Mouse (Mus musculus) cerebellum, adult (tissue): Measurements from ENCODE around the gene Rtp3.

ENCODE experiments used
- ATAC-seq: cut with Nextera tagmentation; 2 replicates; pipeline ENCODE4 v1.9.2; 2017; ENCODE audit warnings: mild to moderate bottlenecking, moderate library complexity, mixed read lengths; ENCODE audit not compliant: insufficient number of reproducible peaks, low FRiP score, low TSS enrichment

Gene Rtp3

DNA sequence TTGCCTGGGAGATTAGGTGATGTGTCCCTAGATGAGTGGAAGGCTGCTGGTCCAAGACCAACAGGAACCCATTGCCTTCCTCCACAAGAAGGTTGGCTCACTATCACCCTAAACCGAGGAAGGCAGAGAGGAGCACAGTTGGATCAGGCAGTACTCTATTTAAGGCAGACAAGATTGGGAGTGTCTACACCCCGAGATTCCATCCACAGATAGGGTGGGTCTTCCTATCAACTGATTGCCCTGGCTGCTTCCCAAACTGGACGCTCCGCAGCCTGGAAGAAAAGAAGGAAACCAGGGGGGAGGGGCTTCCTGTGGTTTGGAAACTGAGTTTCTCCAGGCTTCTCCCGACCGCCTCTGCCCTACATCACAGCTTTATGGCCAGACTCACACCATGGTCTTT, at the start of gene Rtp3:
Gene Rtp3, minus strand, starts transcription at position 380 of the 400 bp plus-strand sequence.
- no peak for ATAC-seq

DNA sequence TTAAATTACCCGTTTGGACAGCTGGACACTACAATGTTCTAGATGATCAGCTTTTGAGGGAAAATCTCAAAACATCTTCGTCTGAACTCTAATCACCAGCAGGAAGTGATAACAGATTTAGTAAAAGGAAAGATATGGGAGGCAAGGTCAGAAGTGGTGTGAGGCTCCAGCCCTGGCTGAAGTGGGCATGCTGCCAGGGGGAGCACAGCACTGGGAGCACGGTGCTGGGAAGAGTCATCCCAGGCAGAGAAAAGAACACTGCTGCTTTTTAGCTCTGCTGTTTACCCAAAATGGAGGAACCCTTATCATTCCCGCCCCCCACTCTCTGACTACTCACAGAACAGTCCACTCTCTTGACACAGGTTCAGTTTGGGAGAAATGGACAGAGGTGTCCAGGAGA, 49.6 kb upstream of the Rtp3 start:
- no peak for ATAC-seq

DNA sequence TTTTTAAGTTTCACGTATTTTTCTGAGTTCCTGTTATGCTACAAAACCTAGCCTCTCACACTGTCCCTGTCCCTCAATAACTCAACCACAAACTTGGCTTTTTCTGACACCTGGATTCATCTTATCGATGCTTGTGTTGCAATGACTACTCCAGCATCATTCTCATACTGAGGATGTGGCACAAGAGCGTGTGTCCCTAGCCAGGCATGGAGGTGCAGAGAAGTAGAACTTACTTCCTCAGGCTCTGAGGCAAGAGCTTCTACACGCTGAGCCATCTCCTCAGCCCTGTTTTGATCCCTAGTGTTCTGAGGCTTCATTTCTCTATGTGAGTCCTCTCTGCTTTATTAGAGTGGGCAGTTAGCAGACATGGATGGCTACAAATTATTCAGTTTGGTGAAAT, 43.3 kb upstream of the Rtp3 start:
- no peak for ATAC-seq

DNA sequence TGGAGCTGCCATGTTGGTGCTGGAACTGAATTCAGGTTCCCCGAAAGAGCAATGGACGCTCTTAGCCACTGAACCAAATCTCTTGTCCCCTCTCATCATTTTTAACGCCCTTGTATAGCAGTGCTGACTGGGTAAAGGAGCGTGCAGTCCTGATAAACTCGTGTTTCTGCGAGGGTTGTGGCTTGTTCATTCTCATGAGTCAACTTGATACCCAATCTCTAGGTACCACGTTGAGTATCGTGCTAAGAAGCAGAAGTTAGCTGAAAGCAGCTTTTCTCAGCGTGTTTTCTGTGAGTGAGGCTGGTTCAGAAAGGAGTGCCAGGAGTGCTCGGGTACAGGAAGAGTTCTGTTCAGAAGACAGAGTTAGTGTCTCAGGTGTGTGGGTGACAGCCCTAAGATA, 36.4 kb upstream of the Rtp3 start:
- no peak for ATAC-seq

DNA sequence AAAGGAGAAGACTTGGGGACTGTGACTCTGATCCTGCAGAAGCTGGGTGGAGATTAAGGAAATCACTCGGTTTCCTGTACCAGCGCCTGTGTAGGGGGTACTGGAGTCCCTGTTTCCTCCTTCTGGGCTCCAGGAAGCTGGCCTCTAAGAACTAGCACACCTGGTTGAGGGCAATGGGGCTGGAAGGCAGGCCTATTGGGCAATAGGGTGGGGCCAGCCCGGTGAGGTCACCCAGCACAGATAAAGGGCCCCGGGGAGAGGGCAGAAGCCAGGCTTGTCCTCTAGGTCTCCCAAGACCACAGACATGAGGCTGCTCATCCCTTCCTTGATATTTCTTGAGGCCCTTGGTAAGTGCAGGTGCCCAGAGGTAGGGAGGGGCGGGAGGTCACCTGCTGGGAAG, 28.6 kb upstream of the Rtp3 start, which contains the start of gene Ltf:
Gene Ltf, plus strand, starts transcription at position 250 of the 400 bp plus-strand sequence.
- ATAC-seq, result no peak

DNA sequence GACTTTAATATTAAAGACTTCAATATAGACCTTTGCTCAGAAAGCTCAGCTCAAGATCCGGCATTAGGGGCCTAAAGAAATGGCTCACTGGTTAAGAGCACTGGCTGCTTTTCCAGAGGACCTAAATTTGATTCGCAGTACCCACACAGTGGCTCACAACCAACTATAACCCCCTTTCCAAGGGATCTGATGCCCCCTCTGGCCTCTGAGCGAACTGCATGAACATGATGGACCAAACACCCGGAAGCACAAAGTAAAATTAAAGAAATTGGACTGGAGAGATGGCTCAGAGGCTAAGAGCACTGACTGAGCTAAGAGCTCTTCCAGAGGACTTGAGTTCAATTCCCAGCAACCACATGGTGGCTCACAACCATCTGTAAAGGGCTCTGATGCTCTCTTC, 25.3 kb upstream of the Rtp3 start:
- ATAC-seq, result no peak

DNA sequence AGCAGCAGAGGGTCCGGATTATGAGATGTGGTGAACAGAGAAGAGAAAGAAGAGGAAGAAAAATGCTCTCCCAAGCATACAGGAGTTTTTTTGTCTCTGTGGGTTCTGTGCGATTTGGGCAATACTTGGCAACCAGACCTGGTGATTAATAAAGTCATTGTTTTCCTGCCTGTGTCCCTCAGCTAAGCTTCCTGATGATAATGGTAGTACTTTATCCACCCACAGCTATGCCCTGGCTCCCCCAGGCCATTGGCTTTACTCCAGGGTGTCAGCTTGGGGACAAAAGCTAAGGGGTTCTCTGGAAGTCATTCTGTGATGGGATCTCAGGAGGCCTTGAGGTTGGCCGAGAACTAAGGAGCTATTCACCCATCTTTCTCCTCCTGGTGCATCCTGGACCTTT, 21.7 kb upstream of the Rtp3 start:
- no peak for ATAC-seq

DNA sequence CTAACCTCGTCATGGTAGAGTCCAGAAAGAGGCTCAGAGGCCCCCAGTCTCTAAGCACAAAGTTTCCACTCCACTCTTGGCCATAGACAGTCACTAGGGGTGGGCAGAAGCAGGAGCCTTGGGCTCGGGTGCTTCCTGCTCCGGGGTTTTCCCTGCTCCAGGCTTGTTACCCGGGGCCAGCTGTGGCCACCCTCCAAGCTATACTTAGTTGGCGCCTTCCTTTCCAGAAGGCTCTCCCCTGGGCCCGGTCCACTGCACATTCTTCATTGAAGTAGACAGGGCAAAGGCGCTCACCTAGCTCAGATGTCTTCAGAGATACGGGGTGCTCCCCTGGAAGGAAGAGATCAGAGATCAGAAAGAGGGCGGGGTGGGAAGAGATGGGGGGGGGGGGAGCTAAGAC, 21.2 kb upstream of the Rtp3 start:
- no peak for ATAC-seq

DNA sequence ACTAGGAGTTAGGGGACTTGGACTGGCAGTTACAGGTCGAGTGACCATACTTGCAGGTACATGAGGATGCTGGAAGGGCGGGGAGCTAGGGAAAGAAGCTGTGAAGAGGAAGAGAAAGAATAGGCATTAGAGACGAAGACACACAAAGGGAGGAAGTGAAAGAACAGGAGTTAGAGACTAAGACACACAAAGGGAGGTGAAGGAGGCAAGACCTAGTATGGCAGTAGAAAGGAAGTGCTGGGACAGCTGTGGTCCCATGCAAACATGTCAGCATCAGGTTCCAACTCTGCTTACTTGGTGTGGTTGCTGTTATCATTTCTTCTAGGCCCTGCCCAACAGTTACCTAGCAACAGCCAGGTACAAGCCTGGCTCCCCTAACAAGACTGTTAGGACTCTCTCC, 19.4 kb upstream of the Rtp3 start:
- ATAC-seq, result no peak

DNA sequence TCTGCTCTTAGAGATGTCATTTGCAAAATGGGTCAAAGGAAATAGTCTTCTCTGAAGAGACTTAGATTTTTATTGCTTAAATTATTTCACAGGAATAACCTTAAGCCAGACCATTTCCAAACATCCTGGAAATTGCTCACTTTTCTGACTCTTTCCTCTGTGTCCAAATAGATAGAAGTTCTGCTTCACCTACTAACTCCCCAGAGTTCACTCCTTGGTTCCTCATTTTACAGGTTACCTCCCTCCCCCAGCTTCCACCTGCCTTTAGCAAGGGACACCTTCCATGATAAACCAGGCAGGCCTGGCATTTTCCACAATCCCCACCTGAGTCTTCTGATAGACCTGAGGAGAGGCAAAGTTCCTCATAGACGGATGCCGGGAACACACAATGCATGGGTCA, 16.2 kb upstream of the Rtp3 start:
- no peak for ATAC-seq

DNA sequence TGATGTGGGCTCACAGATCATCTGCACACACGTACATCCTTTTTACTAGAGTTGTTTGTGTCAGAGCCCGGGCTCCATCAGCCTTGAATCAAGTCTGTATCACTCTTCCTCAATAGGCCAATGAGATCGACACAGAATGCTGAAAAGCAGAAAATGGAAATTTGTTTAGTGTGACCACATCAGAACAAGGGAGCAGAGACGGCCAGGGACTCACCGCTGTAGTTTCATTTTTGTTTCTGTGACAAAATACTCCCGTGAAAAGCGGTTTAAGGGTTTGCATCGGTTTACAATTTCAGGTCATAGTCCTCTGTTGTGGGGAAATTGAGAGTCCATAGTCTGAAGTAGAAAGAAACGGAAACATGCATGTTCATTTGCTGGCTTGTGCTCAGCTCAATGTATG, 12.9 kb upstream of the Rtp3 start:
- ATAC-seq, result no peak

DNA sequence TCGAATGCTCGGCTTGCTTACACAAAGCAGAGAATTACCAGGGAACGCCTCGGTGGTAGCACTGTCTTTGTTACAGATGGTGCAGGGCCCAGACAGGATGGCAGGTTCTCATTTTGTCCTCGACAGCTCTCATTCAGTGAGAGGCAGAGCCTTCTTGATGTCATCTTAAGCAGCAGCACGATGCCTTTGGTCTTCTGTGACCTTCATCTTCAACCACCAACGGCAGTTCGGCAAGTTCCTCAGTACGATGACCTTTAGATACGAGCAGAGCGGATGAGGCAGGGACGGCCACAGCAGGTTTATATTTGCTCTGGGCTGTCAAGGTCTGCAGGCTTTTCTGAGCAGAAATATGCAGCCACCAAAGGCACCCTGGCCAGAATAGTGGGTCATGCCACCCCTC, 11.2 kb upstream of the Rtp3 start:
- no peak for ATAC-seq

DNA sequence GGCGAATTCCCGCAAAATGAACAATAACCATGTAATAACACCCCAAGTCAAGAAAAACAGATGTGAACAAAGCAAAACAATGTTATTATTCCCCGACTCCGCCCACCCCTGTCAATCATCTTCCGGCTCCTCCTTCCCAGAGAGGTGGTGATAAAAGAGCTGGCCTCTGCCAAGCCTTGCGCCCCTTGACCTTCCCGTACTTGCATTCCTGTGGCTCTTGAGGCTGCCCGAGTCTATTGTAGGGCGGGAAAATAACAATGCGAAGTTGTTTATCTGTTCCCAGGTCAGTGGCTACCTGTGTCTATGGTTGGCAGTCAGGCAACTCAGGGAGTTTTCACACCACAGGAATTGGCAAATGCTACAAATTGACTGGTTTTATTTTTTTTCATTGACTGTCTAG, 9.5 kb upstream of the Rtp3 start:
- no peak for ATAC-seq

DNA sequence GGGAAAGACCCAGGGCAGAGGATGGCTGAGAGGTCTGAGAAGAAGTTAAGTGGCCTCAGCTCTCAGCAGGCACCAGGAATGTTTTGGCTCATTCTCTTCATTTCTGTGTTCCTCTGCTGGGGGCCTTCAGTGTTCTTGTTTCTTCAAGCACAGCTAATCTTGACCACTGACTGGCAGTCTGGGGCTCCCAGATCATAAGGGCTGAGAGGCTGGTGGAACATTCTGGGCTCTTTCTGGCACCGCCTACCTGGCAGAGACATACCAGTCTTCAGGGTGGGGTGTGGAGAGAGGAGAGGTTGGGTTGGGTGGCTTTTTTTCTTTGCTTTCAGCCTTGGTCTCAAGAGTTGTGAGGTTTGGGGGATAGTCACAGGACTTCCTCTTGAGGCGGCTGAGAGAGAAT, 8.7 kb upstream of the Rtp3 start:
- no peak for ATAC-seq

DNA sequence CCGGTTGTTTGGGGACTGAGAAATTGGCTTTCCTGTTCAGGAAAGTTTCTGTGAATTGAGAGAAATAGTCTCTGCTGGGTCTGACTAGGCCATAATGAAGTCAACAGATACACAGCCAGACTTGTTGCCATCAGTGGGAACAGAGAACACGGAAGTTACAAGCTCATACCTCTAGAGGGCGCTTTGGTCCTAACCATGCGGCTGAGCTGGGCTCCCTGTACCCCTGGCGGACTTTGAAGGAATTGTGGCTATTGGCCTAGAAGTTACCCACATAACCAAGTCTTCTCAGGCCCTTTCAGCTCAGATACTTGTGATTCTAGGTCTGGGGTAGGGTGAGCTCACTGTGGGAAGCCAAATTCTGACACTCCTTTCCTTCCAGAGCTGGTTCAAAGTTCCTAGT, 6.9 kb upstream of the Rtp3 start:
- peak; percentile 52; the same call in 1 of the 2 replicates for ATAC-seq

DNA sequence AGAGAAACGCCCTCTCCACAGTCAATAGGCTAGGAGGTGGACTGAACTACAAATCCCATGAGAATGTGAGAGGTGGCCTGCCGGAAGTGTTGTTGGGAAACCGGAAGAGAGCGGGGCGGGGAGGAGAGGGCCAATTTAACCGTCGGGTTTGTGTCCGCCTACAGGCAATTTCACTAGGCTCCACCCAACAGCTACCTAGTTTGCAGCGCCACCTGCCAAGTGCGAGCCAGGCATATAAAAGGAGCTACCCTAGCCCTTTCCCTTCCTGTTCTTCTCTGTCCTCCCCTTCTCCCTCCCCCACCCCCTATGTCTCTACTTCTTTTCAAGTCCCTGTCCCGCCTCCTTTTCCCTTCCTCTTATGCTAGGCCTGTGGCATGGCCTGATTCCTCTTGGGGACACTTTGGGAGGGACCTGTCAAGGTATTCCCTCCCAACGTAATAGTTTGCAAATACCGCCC, 4.4 kb upstream of the Rtp3 start:
- ATAC-seq, result peak; percentile 91

DNA sequence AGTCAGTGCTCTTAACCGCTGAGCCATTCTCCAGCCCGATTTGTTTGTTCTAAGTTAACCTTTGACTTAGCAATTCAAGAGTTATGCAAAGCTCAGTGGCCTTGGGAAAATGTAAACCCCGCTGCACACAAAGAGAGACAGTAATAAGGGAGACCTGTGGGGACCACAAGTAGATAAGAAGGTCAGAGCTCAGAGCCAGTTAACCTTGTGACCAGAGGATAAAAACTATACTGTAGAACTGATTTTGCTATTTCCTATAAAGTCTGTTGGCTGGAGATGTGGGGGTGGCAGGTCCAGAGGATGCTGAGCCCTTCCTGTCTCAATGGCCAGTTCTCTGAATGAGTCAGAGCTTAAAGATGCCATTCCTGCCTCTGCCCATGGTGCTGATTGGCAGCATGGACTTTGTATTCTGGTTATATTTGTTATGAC, 2.9 kb upstream of the Rtp3 start:
- ATAC-seq, result no peak

DNA sequence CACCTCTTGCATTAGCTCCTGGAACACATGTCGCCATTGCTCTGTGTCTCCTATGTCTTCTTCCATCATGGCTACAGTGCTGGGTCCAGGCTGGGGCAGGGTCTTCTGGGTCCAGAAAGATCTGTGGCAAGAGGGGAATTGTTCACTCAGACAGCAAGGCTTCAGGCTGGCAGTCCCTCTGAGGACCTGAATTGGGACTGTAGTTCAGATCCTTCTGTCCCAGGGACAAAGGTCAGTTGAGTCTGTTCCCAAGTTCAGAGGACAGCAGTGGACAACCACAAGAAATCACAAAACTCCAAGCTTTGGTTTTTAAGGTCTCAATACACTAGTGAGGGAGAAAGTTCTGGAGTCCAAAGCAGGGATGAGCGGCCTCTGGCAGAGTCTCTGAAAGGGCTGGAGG, 840 bp downstream of the Rtp3 start:
- ATAC-seq, result no peak

DNA sequence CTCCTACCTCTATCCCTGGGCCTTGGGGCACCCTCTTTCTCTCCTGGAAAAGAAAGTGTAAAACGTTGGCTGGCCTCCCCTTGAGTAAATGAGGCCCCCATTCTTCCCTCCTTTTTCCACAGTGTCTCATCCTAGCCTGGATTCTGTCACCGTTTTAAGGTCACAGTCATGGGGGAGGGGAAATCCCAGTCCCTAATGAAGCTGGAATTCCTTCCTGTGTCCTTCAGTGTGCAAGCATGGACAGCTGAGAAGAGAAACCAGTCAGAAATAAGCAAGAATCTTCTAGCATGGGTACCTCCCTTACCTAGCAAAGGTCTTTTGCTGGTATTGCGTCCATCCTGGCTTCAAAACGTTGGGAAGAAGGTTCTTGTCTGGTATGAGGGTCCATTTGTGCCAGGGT, 1.2 kb downstream of the Rtp3 start:
- ATAC-seq, result no peak

DNA sequence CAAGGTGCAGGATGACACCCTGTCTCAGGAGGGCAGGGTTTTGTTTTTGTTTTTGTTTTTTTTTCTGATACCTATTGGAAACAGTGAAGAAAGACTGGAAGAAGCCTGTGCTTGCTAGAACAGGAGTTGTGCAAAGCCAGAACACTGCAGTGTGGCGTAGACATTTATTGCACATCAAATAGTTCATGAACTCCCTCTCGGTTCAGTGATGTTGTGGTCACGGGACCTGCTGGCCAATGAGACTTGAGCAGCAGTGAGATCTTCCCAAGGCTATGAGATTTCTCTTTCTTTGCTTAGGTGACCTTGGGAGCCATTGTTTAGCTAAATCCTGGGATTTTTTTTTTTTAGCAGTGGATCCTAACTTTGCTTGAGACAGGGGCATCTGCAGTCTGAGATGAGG, 2.3 kb downstream of the Rtp3 start:
- no peak for ATAC-seq

DNA sequence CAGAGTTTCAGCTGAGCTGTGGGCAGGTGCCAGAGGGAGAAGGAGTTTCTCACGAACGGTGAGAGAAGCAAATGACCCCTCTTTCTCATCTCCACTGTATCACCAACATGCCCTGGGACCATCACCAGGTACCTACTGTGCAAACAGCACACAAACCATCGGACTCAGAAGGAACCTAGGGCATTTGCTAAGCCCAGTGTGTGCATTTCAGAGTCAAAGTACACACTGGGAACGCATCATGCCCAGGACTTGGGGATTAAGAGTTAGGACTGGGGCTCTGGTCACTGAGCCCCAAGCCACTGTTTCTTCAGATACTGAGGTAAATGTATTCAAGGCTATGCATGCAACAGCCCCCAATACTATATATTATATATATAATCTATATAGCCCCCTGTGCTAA, 3.1 kb downstream of the Rtp3 start:
- ATAC-seq, result no peak

DNA sequence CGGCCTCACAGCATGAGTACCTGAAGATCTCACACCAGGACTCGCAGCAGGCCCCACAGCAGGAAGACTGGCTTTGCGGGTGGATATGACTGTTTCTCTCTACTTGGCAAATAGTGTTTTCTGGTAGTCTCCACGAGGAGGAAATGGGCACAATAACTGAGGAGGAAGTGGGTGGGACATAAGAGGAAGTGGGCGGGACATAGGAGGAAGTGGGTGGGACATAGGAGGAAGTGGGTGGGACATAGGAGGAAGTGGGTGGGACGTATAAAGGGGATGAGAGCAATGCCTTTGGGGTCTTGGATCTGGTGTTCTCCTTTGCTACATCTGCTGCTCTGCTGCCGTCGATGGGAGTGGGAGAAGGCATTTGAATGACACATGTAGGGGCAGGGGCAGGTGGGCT, 4.4 kb downstream of the Rtp3 start:
- ATAC-seq, result no peak

DNA sequence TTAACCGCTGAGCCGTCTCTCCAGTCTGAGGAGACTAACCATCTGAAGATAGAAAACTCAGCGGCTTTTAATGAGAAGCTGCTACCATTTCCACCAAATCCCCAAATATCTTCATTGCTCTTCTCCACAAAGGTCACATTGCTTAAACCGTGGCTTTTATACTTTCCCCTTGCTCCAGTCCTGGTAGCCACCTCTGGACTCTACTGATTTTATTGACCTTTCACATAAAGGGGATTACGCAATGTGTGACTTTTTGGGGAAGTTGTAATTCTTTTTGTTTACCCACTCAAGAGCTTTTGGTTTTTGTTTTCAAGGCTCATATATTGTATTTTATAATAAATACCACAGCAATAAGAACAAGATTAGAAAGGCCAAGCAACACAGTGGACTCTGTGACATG, 4.8 kb downstream of the Rtp3 start:
- ATAC-seq, result no peak
